Mouse (Mus musculus) common myeloid progenitor, adult 5-6 weeks (primary cell): ENCODE measurements around the gene Gpx5. TPM values are rescaled to one million over a fixed set of nuclear protein-coding genes. Genes with fewer than 3 reads are reported as not detected.
A peak's percentile ranks its signal among the peaks of the same experiment; 100 is the strongest.

ENCODE experiments used
- ATAC-seq: replicated peaks from 2 replicates; pipeline ENCODE4 v1.8.0; 2016; ENCODE audit warnings: low read depth, mild to moderate bottlenecking, moderate TSS enrichment, inconsistent platforms; ENCODE audit not compliant: poor library complexity, severe bottlenecking
- total RNA-seq: library from RNA; stranded (forward); fragments of 200-1000, 187-1606 nt; gene quantifications from 2 replicates; pipeline ENCODE4 v1.2.3, GENCODE M21; 2017

Gpx5 gene
- not detected in 2 replicates for total RNA-seq

DNA sequence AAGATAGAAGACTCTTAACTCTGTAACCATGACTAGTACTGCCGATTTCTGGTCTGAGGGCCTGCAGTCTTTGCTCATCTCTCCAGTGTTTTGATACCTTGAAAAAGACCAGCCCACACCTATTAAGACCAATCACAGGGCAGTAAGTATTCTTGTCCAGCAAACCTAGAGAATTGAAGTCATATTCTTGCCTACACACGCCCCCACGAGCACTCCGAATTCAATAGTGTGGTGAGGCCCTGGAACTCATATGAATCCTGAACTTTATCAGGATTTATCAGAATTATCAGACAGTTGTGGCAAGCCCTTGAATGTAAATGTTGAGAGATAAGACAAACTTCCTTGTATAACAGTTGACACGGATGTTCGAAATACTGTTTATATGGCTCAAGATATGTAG, at the start of gene Gpx5:
TSS of gene Gpx5 (minus strand) at position 101 of the 400 bp plus-strand sequence.
- ATAC-seq, result no peak

DNA sequence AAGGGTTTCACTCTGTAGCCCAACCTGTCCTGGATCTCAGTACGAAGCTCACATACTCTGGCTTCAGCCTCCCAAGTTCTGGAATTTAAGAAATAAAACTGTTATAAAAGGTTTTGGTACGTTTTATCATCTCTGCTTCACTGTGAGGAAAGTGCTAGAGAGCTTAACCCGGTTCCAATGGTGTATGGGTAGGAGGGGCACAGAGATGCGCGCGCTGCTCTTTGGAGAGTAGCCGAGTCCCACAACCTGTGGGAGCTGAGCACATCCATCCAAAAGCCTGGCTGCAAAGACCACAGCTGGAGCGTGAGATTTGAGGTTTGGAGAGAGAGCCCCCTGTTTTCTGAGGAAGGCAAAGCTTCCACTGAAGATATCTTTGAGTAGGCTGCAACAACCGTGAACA, 34.9 kb upstream of the Gpx5 start:
- ATAC-seq, result no peak

DNA sequence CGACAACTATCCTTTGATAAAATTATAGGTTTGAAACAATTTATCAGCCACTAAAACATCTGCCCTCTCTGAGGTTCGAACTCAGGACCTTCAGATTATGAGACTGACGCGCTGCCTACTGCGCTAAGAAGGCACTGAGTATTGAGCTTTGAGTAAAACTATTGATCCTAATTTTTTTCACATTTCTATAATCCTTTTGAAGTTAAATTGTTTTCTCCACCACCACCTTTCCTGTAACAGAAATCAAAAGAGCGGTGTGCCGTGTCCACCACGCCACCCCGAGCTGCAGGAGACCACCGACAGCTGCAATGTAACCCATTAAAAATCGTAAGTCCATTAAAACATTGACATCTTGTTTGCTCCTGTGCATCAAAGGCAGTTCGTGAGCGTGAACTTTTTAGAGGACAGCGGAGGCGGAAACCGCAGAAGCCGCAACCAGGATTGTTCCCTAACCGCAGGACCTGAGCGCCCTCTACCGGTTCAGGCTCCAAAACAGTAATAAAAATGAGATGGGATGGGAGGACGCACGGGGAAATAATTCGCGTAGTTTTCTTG, 34.2 kb upstream of the Gpx5 start:
- peak; percentile 67 for ATAC-seq

DNA sequence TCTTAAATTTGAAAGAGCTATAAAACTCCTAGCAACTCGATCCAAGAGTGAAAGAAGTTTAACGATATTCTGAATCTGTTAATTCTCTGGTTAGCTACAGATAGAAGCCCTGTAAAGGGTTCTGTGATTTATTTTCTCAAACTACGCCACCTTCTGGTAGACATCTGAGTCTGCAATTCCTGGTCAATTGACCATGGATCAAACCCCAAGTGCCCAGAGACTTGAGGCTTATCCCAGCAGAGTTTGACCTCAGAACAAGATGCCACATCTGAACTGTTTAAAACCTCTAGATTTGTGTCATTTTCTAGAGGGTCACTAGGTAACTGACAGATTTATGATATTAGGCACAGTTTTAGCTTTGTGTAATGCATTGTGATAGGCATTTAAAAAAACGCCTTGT, 33.7 kb upstream of the Gpx5 start:
- peak; percentile 38; the same call in 1 of the 2 replicates for ATAC-seq

DNA sequence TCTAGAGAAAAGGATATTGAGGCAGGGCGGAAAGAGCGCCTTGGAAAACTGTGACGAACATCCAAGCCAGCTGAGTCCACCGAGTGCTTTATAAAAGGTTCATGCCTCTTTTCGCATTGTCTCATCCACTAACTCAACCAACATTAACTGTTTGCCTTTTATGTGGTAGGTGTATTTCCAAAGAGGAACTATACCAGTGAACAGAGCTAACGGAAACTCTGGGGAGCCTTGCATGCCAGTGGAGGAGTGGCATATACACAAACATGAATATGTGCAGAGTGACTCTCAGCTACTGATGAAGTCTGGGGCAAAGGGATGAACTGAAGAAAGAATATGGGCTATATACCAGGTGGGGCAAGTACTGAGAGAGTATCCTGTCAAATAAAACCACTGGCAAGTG, 30.9 kb upstream of the Gpx5 start:
- ATAC-seq, result 0 out of 2 replicates have a peak, but pooled peaks have one; percentile 37

DNA sequence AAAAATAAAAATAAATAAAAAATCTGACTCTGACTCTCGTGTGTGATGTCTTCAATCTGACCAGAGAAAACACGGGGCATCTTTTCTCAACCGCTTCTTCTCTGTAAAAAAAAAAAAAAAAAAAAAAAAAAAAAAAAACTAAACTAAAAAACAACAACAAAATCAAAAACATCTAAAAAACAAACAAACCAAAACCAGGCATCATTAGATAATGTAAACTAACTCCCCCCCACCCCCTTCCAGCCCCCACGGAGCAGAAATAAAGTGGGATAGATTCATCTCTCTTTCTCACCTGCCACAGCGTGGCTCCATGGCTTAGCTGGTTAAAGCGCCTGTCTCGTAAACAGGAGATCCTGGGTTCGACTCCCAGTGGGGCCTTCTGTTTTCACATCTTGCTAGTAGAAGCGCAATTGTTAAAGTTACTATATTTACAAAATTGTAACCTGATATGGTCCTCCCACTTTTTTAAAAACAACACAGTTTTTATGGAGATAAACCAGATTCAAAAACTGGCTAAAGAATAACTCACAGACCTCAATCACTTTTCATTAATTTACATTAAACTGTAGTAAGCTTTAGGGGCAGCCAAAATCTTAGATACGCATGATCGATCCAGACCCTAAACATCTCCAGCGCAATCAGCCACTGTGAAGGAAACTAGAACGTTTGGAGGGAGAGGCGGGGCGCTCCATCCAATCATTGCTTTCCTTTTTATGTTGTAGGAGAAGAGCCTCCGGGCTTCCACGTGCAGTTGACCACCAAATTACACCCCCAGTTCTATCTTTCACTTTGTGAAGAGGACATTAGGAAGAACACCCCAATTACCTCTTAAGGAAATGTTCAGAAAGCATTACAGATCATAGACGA, 30.2 kb upstream of the Gpx5 start:
- ATAC-seq, result no peak

DNA sequence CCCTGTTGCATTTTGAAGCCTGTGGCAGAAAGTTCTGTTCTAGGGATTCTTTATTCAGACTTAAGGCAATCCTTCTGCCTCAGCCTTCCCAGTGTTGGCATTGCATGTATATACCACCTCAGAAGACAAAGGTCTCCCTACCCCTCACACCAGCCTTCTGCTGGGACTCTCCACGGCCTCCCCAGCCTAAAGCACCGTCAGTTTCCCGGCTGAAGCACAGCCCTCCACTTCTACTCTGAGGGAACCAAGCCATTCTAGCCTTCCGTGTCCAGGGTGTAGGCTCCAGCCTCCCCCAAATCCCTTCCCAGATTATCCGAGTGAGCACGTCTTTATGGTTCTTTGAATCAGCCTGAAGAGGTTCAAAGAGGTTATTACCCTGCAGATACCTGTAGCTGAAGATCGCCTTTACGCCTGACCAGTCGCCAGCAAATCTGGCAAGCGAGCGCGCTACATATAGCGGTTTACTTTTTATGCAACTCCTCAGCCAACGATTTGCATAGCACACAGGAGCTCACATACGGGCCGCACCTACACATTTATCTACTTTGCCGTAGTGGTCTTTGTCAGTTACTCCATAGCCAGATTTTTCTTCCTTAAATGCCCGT, 29.5 kb upstream of the Gpx5 start:
- ATAC-seq, result no peak

DNA sequence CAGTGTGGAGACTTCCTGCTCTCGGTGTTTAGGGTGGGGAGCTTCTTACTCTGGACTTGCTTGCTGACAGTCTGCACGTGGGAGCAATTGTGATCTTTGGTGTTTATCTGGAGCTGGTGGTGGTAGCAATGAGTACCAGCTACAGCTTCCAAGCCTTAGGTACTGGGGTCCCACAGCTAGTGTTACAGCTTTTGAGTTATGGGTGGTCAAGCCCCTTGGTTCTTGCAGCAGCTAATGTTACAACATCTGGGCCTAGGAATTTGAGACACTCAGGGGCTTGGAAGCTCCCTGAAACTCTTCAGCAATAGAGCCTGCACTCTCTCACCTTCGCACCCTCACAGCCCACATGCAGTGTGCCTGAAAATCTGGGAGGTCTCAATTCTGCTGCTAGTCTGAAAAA, 27.7 kb upstream of the Gpx5 start:
- ATAC-seq, result no peak

DNA sequence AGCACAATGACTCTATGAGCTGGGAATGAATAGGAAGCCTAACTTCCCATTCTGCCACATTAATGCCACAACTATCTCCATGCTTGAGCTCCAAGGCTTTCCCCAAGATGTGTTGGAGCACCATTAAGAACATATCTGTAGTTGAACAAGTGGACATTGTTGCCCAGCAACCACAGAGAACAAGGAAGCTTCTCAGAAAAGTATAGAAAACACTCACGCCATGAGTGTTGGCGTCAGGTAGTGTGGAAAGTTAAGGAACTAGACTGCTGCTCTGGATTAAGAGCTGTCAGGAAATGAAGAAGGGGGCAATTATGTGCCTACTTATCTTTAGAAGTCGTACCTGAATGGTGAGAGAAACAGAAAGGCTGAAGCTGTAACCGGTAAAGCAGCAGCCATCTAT, 21.4 kb upstream of the Gpx5 start:
- ATAC-seq, result no peak

DNA sequence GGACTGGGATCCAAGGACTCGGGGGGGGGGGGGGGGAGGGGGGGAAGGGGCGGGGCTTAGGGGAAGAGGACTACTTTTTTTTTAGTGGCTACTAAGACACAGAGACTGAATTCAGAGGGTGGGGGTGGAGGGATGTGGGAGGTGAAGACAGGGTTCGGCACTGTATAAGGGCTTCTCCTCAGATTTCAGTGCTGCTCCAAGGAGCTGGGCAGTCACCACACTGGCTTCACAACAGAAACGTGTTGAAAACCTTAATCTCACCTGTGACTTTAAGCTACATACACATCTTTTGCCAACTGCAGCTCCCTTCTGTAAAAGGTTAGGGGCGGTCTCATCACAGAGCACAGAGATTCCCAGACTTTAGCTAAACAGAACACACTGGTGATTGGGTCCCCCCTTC, 20.3 kb upstream of the Gpx5 start:
- no peak for ATAC-seq

DNA sequence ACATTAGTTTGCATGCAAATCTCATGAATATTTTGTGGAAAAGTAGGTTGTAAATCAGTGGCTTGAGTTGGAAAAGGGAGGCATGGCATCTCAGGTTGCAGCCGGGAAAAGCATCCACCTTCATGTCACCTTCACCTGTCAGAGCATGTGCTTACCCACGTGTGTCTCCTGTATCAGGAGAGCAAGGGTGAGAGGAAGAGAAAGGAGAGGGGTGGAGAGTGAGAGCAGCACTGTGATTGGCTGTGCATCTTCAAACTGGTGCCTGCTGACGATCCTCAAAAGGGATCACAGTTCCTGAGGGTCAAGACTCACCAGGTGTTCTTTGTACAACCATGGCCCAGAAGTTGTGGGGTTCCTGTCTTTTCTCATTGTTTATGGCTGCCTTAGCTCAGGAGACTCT, 19.4 kb upstream of the Gpx5 start, which contains the start of gene Gpx6:
TSS of gene Gpx6 (plus strand) at position 200 of the 400 bp plus-strand sequence.
- ATAC-seq, result no peak

DNA sequence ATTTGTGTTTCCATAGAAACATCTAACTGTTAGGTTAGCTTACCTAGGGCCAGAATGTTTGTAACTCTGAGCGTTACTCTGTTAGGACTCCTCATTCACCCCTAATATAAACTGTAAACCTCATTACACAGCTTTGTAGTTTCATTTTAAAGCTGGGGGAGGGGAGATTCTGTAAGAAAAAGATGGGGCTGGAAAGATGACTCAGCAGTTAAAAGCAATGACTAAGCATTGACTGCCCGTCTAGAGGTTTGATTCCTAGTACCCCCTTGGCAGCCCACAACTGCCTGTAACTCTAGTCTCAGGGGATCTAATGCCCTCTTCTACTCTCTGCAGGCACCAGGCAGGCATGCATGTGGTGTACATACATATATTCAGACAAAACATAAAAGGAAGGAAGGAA, 17.3 kb upstream of the Gpx5 start:
- ATAC-seq, result no peak

DNA sequence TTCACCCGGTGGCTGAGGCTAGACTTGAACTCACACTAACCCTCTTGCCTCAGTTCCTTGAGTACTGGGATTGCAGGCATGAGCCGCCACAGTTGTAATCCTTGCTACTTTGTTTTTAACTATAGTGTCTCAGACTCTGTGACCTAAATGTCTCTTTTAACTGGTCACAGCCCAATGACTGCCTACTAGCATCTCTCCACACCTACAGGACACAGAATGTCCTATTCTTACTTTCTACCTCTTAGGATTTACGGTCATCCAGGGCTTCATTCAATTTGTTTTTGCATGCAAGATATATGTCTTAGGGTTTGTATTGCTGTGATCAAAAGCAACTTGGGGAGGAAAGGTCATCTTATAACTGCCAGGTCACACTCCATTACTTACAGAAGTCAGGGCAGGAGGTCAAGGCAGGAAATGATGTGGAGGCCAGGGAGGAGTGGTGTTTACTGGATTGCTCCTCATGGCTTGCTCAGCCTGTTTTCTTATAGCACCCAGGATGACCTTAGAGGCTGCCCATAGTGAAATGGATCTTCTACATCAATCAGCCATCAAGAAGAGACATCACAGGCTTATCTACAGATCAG, 12.0 kb upstream of the Gpx5 start:
- ATAC-seq, result no peak

DNA sequence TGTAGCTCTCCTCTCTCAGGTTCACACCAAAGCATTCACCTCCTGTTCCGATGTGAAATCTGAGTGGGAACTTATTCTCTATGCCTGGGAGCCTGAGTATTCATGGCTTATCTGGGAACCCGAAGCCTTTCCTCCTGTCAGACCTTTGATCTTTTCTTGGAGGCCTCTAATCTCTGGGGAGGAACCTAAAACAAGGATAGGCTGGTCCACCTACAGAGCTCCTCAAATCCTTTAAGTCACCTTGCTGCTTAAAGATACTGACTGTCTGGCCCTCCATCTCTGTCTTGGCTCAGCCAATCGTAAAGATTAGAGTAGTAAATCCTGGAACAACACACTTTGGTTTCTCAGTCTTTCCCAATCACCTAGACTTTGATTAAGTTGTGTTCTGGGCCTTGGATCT, 6.0 kb upstream of the Gpx5 start:
- no peak for ATAC-seq

DNA sequence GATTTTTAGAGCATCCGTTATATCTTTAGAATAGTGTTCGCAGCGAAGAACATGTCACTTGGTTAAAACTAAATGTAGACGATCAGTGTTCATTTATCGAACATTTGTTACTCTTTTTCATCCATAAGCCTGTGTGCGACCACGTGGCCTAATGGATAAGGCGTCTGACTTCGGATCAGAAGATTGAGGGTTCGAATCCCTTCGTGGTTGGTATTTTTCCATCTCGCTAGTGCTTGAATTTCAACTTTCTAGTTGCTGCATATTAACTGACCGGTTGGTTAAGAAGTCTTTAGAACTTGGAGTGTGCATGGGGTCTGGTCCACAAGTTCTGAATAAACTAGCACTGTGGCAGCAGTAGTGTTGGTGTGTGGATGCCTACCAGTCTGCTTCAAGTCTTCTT, 13.0 kb downstream of the Gpx5 start:
- ATAC-seq, result peak; percentile 64

DNA sequence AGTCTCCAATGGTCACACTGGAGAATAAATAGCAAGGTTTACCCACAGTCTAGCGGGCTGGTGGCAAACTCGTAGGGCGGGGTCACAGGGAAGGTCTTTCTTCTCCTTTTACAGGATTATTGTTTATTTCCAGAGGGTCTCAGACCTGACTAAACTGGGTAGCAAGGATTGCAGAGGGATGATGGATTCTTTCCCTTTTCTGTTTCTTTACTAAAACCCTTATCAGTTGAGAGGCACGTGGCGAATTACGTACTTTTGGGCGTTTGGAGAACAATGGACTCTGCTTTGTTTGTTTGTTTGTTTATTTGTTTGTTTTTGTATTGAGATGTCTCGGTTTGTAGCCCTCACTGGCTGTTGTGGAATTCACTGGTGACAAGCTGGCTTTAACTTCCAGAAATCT, 13.5 kb downstream of the Gpx5 start:
- no peak for ATAC-seq

DNA sequence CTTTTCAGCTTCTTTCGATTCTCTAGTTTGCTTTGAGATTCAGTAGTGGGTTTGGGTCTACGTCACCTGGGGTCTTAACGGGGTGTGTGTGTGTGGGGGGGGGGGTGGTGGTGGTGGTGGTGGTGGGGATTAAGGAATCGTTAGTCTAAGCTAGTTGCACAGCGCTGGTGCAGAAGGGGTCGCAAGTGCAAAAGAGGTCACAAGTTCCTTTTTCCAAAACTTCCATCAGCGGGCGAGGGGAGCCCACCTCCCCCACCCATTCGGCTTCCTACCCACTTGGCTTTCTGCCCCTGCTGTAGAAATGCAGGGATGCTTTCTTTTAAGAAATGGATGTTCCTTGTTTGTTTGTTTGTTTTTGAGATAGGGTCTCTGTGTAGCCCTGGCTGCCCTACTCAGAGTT, 16.0 kb downstream of the Gpx5 start:
- no peak for ATAC-seq

DNA sequence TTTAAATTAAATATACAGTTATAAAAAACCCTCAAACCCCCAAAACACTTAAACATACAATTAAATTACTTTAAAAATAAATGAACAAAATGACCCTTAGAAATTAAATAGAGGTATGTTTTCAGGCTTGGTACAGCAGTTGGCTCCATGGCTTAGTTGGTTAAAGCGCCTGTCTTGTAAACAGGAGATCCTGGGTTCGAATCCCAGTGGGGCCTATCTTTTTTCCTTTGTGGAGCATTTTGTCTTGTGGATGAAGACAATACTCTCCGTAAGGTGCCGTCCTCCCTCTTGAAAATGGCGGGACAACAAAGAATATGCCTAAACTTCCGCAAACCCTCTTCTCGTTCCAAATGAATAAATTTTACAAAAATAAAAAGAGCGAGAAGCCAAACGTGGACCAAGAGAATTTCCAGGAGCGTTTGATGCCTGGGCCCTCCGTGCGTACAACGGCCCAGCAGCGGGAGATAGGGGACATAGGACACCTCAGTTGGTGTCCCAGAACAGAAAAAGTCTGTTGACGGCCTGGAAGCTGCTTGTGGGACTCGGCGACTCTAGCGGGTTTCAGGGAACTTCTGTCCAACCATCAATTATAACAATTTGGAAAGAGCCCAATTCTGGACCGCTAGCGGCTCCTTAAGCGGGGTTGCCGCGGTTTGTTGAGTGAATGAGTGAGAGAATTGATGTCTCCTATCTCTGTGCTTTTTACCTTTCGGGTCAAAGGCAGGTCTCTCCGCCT, 16.5 kb downstream of the Gpx5 start:
- peak; percentile 26; the same call in 1 of the 2 replicates for ATAC-seq

DNA sequence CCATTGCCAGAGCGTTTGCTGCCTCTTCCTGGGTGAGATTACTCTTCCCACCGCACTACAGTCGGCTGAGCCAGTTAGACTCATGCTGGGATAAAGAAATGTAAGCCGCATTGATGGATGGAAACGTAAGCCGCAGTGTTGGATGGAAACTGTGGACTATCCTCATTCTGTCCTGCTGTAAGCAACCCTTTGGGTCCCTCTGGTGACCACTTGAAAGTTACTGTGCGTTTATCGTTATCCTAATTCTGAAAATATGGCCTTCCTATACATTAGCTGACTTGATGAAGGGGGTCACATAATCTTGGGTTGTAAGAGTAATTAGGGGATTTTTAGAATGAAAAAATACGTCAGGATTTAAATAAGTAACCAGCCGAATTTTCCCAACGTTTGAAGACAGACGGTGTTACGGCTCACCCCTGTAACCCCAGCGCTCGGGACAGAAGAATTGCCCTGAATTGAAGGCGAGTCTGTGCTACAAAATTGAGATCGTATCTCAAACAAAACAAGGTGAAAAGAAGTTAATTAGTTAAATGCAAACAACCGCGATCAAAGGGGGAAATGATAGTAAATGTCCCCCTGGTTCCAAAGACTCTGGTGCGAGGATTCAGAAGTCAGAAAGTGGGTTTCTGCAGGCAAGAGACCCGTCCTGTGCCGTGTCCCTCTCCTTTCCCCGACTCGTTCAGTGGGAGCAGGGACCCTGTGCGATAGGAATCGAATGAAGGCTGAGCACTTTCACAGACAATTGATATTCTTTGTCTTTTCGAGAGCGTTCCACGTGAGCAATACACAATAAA, 17.3 kb downstream of the Gpx5 start:
- ATAC-seq, result peak; percentile 43
